Mouse (Mus musculus) urinary bladder, postnatal 10 days (tissue): Measurements from ENCODE around the gene Dagla.

Experiments used
- DNase-seq: peaks from one replicate; pipeline ENCODE4 v3.0.0; 2022; ENCODE audit warnings: low spot score

Gene Dagla

GRCm38 (mm10) chr19:10197130-10197529 lies 107.5 kb downstream of the Dagla start:
- no peak for DNase-seq
